Mouse (Mus musculus): ENCODE results near the gene Dlst.

Dlst gene

DNA sequence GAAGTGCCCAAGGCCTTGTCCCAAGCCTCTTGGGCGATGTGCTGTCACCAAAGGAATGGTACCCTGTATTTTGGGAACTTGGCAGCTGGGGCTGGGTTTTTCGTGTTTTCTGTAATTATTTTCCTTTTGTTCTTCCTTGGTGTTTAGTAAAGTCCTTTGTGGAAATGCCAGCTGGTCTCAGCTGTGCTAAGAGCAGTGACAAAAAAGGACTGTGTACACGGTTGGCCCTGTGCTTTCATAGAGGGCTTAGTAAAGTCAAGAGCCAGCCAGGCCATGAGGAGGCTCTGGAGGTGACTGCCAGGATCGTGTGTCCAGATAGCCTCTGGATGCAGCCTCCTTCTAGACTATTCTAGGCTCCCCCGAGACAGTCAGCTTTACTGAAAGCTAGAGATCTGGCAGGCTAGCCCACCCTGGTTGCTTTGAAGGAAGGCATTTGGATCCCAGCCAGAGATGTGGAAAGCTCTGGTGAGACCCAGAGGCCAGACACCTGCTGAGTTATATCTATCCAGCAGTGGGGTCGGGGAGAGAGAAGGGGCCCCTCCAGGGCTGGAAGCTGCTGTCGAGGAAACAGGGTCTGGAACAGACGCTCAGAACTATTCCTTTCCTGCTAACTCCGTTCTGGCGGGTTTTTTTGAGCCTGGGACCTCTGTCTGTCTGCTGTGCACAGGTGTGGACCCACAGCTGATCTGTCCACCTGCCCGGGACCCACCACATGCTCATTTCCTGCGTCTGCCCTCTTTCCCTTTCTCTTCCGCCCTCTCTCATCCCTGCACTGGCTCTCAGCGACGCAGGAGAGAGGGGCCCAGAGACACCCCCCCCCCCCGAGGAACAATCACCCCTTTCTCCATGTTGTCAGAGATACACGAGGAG is 71.1 kb downstream of the Dlst start:
- DNase-seq (ENCODE audit: inconsistent ontology term): no peak

DNA sequence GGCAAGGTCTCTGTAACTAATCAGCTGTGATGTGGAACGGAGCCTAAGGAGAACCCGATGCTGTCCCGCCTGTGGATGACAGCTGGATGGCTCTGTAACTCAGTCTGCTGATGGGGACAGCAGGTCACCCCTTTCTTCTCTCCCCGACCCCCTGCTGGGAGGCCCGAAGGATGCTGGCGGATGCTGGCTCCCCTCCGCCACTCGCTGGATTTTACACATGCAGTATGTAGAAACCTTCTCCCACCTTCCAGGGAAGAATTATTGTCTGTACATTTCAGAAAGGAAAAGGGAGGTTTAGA is 71.7 kb downstream of the Dlst start:
- DNase-seq (ENCODE audit: inconsistent ontology term): no peak

DNA sequence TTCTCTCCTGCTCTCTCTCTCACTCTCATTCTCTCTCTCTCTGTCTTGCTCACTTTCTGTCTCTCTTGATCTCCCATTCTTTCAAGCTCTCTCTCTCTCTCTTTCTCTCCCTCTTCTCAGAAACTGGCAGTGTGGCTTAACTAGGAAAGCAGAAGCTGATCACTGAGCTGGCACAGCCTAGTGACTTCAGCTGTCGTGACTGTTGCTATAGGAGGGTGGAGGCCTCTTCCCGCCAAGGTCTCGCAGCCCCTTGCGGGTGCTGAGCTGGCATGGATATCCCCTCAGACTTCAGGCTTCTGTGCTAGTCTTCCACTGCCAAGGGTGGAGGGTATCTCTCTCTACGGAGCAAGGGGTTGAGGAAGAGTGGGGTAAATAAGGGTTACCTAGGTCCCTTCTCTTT is 72.3 kb downstream of the Dlst start:
- no peak for DNase-seq (ENCODE audit: inconsistent ontology term)

DNA sequence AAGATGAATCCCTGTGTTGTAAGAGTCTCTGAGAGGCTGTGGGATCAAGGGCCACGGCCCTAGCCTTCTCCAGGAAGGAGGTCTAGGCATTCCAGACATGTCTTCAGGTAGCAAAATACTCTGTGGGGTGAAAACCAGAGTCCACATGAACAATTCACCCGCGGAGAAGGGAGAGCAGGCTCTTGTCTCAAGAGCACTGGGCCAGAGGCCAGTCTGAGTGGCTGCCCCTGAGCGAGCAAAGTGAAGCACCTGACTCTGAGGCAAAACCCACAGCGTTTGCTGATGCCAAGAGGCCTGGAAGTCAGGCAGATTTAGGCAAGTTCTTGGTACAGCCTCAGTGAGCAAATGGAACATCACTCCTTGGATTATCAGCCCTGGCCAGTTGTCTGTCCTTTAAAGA is 73.5 kb downstream of the Dlst start:
- DNase-seq (ENCODE audit: inconsistent ontology term): no peak

All from Muller cell, postnatal 12 days (primary cell).